Mouse (Mus musculus): ENCODE measurements around the gene Bcas3. TPM values are rescaled to one million over a fixed set of nuclear protein-coding genes. Genes with fewer than 3 reads are reported as not detected.

Bcas3 gene
- polyA plus RNA-seq, 1 experiment from 2014 or later = 26.9 TPM

DNA sequence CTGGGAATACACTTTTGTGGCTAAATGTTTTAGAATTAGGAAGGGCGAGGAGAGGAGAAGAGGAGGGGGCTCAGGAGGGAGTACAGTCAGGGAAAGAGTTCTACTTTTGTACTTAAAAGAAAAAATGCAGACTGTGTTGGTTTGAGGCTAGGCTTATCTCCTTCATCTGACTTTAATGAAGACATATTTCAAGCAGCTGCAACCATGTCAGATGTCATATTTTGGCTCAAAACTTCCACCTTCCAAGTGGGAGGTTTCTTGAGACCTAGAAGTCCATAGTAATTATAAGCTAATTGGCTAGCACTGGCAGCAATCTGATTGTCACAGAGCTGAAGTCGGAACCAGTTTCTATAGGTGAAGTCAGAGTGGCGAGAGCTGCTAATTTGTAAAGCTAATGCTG is 384.9 kb downstream of the Bcas3 start:
- H3K36me3 ChIP-seq (ENCODE audit: inconsistent target) = no peaks in the 10 kb centered on the region
- no peak overlapping the region for H3K27ac ChIP-seq
- no peak overlapping the region for H3K4me3 ChIP-seq (ENCODE audit: inconsistent target)
- no peaks in the 10 kb centered on the region for H3K79me2 ChIP-seq (ENCODE audit: inconsistent target)
- WGBS (ENCODE audit: missing documents) = 87% methylated on average over 3 of the region's 3 CpGs

DNA sequence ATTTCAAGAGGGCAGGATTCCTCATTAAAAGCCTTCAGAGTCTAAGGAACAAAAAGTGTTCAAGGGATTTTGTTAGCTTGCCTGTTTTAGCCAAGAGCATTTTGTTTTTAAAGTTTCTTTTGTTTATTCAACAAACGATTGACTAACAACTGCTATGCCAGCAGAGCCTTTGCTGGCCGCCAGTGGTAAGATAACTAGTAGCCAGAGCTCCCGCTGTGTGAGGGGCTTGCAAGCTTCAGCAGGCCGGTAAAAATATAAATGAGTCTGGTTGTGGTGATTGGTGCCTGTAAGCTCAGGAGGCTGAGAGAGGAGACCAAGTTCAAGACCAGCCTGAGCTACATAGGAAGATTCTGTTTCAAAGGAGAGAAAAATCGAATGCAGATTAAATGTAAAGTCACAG is 385.6 kb downstream of the Bcas3 start:
- Histone ChIP-seq H3K36me3 (ENCODE audit: inconsistent target) (no peaks in the 10 kb centered on the region), H3K27ac (no peak overlapping the region), H3K79me2 (ENCODE audit: inconsistent target) (no peaks in the 10 kb centered on the region), H3K4me3 (ENCODE audit: inconsistent target) (no peak overlapping the region)
- WGBS (ENCODE audit: missing documents) = 77% methylated on average over 5 of the region's 5 CpGs

DNA sequence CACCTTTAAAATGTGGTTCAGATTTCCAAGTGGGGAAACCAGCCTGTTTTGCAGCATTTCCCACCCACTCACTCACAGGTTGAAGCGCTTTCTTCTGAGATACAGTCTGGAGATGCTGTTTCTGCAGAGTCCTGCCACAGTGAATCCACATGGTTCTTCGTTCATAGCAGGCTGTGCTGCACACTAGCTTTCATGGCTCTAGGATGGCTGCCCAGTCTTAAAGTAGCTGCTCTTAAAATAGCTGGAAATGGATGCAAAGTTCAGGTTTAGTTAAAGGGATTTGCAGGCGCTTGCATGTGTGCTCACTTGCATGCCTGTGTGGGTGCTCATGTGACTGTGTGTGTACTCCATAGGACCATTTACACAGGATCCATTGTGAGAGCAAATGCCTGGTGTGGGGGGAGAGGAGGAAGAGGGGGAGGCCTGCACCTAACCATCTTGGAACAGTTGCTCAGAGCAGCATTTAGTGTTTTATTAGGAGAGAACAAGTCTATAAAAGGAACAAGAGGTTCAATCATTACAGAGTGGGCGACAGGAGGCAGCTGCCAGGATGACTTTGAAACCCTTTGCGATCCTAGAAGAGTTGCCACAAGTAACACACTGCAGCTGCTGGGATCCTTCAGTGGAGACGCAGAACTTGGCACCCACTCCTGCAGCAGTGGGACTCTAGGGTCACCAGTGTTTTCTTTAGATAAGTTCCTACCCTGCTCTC is 386.5 kb downstream of the Bcas3 start:
- 85% methylated on average over 6 of the region's 6 CpGs for WGBS (ENCODE audit: missing documents)
- H3K36me3 ChIP-seq (ENCODE audit: inconsistent target) = no peaks in the 10 kb centered on the region
- no peak overlapping the region for H3K4me3 ChIP-seq (ENCODE audit: inconsistent target)
- H3K79me2 ChIP-seq (ENCODE audit: inconsistent target) = no peaks in the 10 kb centered on the region
- no peak overlapping the region for H3K27ac ChIP-seq

DNA sequence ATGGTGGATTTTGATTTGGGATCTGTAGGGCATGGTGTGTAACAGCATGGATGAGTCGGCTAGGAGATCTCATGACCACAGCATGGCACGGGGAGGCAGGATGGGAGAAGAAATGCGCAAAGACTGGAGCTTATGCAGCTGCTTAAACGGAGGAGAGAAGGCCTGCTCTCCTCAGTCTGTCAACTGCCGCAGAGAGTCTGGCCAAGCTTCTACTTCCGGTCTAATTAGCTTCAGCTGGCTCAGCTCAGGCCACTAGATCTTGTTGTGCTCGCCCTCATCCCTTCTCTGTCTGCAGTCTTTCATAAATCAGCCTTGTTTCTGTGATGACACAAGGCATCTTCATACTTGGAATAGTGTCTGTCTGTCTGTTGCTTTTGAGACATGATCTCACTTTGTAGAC is 393.4 kb downstream of the Bcas3 start:
- Histone ChIP-seq H3K27ac (no peak overlapping the region), H3K36me3 (ENCODE audit: inconsistent target) (no peaks in the 10 kb centered on the region), H3K79me2 (ENCODE audit: inconsistent target) (no peaks in the 10 kb centered on the region), H3K4me3 (ENCODE audit: inconsistent target) (no peak overlapping the region)
- WGBS (ENCODE audit: missing documents) = 88% methylated on average over 7 of the region's 7 CpGs

DNA sequence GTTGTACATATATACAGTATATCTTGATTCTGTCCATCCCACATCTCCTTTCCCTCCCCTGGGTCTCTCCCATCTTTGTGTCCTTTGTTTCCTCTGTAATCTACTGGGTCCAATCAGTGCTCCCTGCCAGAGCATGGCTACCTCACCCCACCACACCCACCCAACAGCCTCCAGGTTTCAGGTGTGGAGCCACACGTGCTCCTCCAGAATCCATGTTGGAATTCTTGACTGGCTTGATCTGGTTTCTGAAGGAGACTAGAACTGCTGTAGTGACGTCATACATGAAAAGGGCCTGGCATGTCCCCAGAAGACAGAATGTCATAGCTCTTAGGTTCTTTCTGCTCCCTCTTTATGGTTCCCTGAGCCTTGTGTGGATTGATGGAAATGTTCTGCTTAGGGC is 395.9 kb downstream of the Bcas3 start:
- WGBS (ENCODE audit: missing documents) = 94% methylated on average over 2 of the region's 2 CpGs
- no peak overlapping the region for H3K27ac ChIP-seq
- H3K36me3 ChIP-seq (ENCODE audit: inconsistent target) = no peaks in the 10 kb centered on the region
- no peak overlapping the region for H3K4me3 ChIP-seq (ENCODE audit: inconsistent target)
- no peaks in the 10 kb centered on the region for H3K79me2 ChIP-seq (ENCODE audit: inconsistent target)

DNA sequence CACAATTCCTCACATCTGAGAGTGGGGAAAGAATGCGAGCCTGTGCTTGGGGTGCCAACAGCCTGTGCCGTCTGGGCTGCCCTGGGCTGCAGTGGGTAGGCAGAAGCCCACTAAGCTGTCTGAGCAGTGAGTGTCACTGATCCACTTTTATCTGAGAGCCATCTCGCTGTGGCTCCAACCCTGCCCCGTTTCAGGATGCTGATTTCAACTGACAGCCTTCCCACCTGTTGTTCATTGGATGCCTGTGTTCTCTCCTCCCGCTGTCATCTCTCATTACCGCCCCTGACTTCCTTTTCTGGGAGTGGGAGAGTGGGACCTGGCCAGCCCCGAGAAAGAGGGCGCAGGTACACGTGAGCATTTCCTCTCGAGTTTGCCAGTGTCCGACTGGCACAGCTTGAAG is 398.2 kb downstream of the Bcas3 start:
- H3K27ac ChIP-seq = no peak overlapping the region
- no peaks in the 10 kb centered on the region for H3K36me3 ChIP-seq (ENCODE audit: inconsistent target)
- WGBS (ENCODE audit: missing documents) = 73% methylated on average over 11 of the region's 11 CpGs
- H3K79me2 ChIP-seq (ENCODE audit: inconsistent target) = no peaks in the 10 kb centered on the region
- H3K4me3 ChIP-seq (ENCODE audit: inconsistent target) = no peak overlapping the region

DNA sequence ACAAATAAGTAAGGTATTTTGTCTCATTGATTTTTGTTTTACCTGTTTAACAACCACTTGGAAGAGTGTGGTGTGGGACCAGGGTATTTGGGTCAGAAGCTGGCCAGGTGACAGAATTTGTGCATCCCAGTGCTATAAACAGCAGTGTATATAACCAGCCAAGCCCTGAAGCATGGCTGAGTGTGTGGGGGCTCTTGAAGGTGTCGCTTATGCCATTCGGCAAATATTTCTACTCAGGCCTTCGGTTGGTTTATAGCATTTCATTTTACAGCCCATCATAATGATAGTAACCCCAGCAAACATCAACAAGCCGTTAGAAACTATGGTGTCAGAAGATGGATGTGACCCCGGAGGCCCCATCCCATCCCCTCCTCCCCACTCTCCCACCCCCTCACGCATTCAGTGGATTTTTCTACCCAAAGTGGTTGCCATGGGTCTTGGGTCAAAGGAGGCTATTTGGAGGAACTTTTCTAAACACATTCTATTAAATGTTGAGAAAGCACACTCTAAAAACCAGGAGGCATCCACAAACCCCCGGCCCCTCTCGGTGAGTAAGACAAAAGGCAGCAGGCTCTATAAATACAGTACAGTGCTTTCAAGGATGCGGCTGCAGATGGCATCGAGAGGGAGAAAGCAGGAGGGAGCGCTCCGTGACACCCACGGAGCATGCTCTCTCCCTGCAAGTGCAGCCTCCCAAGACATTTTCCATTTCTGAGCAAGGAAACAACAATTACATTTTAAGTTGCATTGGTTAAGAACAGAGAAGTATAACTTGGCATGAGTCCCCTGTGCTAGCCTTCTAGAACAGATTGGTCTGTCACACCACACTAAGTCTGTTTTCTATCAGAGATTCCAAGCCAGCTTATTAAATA is 401.9 kb downstream of the Bcas3 start:
- 87% methylated on average over 13 of the region's 13 CpGs for WGBS (ENCODE audit: missing documents)
- Histone ChIP-seq H3K4me3 (ENCODE audit: inconsistent target) (no peak overlapping the region), H3K27ac (no peak overlapping the region), H3K36me3 (ENCODE audit: inconsistent target) (no peaks in the 10 kb centered on the region), H3K79me2 (ENCODE audit: inconsistent target) (no peaks in the 10 kb centered on the region)

DNA sequence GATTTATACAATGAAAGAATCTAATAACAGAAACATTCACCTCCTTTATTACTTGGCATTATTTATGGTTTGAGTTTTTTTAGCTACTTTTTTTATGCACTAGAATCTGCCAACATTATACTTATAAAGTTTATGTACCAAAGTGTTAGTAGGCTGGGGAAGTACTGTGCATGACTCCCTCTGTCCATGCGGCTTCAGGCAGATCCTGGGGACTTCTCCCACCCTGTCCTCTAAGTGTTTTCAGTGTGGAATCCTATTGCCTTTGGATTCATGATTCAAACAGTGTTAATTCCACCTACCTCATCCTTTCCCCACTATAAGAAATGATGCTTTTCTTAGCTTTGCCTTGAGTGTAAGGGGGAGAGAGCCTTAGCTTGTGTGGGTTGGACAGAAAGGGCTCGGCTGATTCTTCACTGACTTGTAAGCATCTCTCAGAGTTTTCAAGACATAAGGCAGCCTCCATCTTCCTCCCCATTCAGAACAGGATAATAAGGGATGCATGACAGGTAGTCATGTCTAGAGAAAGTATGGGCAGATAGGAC is 402.6 kb downstream of the Bcas3 start:
- no peaks in the 10 kb centered on the region for H3K36me3 ChIP-seq (ENCODE audit: inconsistent target)
- WGBS (ENCODE audit: missing documents) = 100% methylated on average over 2 of the region's 2 CpGs
- H3K79me2 ChIP-seq (ENCODE audit: inconsistent target) = no peaks in the 10 kb centered on the region
- no peak overlapping the region for H3K27ac ChIP-seq
- H3K4me3 ChIP-seq (ENCODE audit: inconsistent target) = no peak overlapping the region

DNA sequence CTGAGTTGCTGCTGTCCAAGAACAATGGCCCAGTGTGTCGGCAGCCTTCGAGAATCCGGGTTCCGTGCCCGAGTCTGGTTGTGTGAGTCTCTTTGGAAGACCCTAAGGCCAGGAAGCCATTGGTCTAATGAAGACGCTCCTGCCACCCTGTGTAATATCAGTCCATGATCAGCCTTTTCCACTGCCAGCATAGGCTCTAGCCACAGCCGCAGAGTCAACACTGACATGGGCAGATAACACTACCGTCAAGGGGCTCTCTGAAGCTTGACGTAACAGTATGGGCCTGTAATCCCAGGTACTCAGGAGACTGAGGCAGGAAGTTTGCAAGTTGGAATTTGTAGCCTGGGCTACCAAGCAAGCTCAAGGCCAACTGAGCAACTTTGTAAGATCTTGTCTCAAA is 405.9 kb downstream of the Bcas3 start:
- no peaks in the 10 kb centered on the region for H3K79me2 ChIP-seq (ENCODE audit: inconsistent target)
- H3K36me3 ChIP-seq (ENCODE audit: inconsistent target) = no peaks in the 10 kb centered on the region
- WGBS (ENCODE audit: missing documents) = 95% methylated on average over 9 of the region's 9 CpGs
- no peak overlapping the region for H3K27ac ChIP-seq
- no peak overlapping the region for H3K4me3 ChIP-seq (ENCODE audit: inconsistent target)

DNA sequence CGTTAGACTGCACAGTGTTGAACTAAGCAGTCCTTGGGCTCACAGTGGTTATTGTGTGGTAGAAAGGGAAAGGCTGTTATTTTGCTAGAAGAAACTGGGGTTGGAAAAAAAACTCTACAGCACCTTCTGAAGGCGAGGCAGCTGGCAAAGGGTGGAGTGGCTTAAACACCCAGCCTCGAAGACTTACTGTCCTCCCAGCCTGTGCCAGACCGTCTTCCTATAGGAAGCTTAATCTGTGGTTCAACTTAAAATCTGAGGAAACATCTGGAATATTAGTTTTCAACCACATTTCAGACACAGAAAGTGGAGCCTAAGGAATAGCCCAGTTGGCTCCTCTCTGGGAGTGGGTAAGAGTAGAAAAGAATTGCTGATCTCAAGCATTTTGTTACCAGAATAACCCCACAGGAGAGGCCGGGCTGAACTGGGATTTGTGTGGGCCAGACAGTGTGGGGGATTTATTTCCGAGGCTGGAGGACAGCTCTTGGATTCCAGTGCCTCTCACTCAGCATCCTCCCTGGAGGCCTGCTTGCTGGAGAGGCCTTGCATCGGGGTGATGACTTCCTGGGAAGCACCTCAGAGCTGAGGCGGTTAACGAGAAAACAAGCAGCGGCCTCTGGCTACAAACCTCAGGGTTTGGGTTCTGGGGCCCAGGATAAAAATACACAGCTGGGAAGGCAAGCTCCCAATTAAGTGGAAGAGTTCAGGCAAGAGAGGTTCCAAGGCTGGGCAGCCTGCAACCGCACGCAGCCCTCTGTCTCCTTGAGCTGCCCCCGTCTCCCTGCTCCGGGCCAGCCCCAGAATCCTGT is 406.9 kb downstream of the Bcas3 start:
- Histone ChIP-seq H3K27ac (no peak overlapping the region), H3K4me3 (ENCODE audit: inconsistent target) (no peak overlapping the region), H3K79me2 (ENCODE audit: inconsistent target) (no peaks in the 10 kb centered on the region), H3K36me3 (ENCODE audit: inconsistent target) (no peaks in the 10 kb centered on the region)
- WGBS (ENCODE audit: missing documents) = 88% methylated on average over 14 of the region's 14 CpGs

DNA sequence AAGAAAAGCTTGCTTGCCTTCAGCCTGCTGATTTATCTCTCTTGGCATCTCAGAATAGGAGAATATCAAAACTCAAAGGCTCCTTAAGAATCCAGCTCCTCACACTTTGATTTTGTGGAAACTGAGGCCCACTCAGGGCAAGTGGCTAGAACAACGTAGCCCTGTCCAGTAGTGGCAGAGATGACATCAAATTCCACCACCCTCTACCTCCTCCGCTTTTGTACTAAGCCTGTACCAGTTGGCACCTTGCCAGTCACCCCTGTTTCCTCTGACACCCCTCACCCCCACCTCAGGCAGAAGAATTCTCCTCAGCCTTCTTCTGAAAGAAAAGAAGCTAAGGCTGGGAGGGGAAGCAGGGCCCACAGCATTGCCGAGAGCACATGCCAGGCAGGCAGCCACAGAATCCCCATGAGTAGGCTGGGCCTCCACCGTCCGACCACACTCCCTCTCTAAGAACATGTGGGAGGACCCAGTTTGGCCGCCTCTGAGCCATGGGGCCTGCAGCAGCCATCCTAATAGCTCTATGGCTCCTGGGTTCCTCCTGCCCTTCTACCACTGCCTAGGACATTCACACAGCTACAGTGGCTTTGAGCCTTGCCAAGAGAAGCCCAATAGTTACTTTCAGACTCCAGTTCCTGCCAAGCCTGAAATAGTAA is 407.6 kb downstream of the Bcas3 start:
- no peaks in the 10 kb centered on the region for H3K79me2 ChIP-seq (ENCODE audit: inconsistent target)
- H3K4me3 ChIP-seq (ENCODE audit: inconsistent target) = no peak overlapping the region
- H3K36me3 ChIP-seq (ENCODE audit: inconsistent target) = no peaks in the 10 kb centered on the region
- no peak overlapping the region for H3K27ac ChIP-seq
- WGBS (ENCODE audit: missing documents) = 71% methylated on average over 6 of the region's 6 CpGs

DNA sequence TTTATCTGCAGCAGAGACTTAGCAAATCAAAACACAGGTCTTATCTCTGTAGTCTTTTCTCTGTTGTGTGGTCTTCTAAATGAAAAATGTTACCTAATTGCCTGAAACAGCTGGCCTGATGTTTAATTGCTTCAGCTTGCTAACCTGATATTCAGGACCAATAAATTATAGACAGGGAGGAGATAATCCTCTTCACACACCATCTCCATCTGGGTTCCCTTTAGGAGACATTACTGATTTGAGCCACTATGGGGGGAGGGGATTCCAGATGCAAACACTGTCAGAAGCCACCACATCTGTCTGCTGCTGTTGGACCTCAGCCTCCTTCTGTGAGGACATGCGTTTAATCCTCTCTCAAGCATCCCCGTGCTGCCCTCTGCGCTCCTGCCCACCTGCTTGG is 408.2 kb downstream of the Bcas3 start:
- H3K79me2 ChIP-seq (ENCODE audit: inconsistent target) = no peaks in the 10 kb centered on the region
- WGBS (ENCODE audit: missing documents) = 96% methylated on average over 3 of the region's 3 CpGs
- no peak overlapping the region for H3K4me3 ChIP-seq (ENCODE audit: inconsistent target)
- no peak overlapping the region for H3K27ac ChIP-seq
- no peaks in the 10 kb centered on the region for H3K36me3 ChIP-seq (ENCODE audit: inconsistent target)

DNA sequence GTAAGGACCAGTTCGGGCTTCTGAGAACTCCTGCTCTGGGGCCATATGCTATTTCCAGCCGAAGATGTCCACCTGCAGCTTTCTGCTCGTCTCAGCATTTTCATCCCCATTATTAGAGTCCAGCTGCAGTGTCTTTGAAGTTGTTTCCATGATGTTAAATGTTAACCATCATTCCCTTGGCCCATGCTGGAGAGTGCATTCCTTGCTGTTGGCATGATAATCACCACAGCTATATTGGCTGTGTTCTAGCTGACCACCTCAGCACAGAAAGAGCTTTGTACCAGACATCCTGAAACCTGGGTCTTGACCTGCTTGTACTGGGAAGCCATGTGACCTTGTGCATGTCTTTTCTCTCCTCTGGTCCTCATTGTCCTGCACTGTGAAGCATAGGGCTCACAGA is 410.7 kb downstream of the Bcas3 start:
- no peaks in the 10 kb centered on the region for H3K36me3 ChIP-seq (ENCODE audit: inconsistent target)
- H3K4me3 ChIP-seq (ENCODE audit: inconsistent target) = no peak overlapping the region
- H3K27ac ChIP-seq = no peak overlapping the region
- 93% methylated on average over 3 of the region's 3 CpGs for WGBS (ENCODE audit: missing documents)
- H3K79me2 ChIP-seq (ENCODE audit: inconsistent target) = no peaks in the 10 kb centered on the region

DNA sequence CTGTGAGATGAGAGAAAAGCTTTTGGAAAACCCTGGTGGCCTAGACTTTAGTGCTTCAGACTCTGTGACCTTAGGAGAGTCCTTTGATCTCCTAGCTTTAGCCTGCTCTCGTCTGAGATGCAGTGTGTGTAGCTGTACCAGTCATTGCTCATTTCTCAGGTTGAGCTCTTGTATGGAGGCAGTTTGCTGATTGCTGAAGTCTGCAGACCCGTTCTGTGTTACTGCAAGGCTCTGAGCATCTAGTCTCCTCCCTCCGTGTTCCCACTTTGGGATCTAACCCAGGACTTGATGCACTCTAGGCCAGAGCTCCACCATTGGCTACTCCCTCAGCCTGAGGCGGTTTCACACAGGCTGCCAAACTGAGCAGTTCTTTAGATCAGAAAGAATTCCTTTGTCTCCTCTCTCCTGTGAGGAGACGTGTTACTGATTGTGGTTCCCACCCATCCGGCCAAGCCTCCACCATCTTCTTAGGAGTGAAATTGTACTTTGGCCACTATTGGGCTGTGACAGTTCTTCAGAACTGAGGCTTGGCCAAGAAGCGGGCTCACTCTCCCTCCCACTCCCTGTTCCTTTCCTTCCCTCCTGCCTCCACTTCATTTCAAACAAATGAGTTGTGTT is 413.2 kb downstream of the Bcas3 start:
- Histone ChIP-seq H3K36me3 (ENCODE audit: inconsistent target) (no peaks in the 10 kb centered on the region), H3K27ac (no peak overlapping the region), H3K79me2 (ENCODE audit: inconsistent target) (no peaks in the 10 kb centered on the region), H3K4me3 (ENCODE audit: inconsistent target) (no peak overlapping the region)
- WGBS (ENCODE audit: missing documents) = 92% methylated on average over 7 of the region's 7 CpGs

Data from macrophage (primary cell).